Mouse (Mus musculus) kidney, adult 9 months (tissue): ENCODE data around the gene Mrgpra4.

ENCODE experiments used
- DNase-seq: peaks from one replicate; pipeline ENCODE4 v3.0.0; 2022

Gene Mrgpra4

GRCm38 (mm10) chr7:47981995-47982394, at the start of gene Mrgpra4:
Mrgpra4 (minus strand) TSS chr7:47982095.
- no peak for DNase-seq

- no peak for DNase-seq
Measured at GRCm38 (mm10) chr7:48027497-48027896, 45.6 kb upstream of the Mrgpra4 start, which contains the start of gene Mrgprx1. Mrgprx1 (minus strand) TSS chr7:48027597.

- DNase-seq: no peak
Measured at GRCm38 (mm10) chr7:48017874-48018273, 36.0 kb upstream of the Mrgpra4 start.

- no peak for DNase-seq
Measured at GRCm38 (mm10) chr7:47995689-47996088, 13.8 kb upstream of the Mrgpra4 start.

- DNase-seq: no peak
Measured at GRCm38 (mm10) chr7:47986752-47987151, 4.9 kb upstream of the Mrgpra4 start.
